Mouse (Mus musculus): ENCODE results near the gene Ccser1.

DNA sequence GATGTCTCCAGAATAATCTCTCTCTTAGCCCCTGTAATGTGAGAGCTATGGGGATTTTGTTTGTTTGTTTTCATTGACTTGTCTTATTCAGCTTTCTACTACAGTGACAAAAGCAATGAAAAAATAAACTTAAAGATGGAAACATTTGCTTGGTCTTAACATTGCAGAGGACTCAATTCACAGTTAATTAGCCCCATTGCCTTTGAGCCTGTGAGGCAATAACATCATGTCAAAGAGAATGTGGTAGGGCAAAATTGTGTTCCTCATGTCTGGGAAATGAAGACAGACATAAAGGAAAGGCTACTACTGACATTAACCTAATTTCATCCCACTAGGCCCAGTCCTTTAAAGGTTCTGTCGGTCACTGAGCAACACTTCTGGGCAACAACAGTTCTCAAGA, 484.4 kb downstream of the Ccser1 start:
- TF ChIP-seq CTCF (IDR thresholded peaks at IDR 0.05; ENCODE audit: borderline replicate concordance, insufficient read depth, low read depth, low read length) (no peak), POLR2A (IDR thresholded peaks at IDR 0.05; ENCODE audit: borderline replicate concordance, insufficient read depth, low read length) (no peak)

Data from cerebellum, adult 2 months (tissue).